Mouse (Mus musculus): Measurements from ENCODE around the gene Ebpl.
A peak's percentile ranks its signal among the peaks of the same experiment; 100 is the strongest.
"Not testable (repeated sequence)": the region's sequence is repeated elsewhere in the genome, so short reads cannot be mapped to it uniquely, and the experiment has no call there.

Ebpl gene

DNA sequence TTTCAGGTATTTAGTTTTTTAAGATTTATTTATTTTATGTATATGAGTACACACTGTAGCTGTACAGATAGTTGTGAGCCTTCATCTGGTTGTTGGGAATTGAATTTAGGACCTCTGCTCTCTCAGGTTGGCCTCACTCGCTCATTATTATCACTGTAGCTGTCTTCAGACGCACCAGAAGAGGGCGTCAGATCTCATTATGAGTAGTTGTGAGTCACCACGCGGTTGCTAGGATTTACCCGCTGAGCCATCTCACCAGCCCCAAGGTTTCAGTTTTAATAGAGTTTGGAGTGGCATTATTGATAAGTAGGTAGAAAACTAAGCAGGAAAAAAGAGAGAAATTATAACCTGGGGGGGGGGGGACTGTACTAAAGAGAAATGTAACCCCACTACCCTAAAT, 33.2 kb downstream of the Ebpl start:
- DNase-seq = not testable (repeated sequence)

DNA sequence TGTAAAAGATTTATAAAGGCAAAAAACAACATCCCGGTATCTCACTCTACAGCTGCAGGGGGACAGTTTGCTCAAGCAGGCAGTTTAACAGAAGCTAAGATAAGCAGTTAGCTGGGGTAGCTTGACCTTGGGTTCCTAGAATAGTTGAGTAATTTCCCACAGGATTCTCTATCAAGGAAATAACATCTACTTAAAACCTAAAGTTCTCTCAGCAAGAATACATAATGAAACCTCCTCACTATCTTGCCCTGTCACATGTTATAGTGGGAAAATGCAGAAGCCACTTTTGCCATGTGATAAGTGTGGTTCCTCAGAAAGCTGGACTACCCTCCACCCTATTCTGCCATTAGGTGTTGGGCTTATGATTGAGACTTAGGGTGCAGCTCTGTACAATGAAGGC, 37.5 kb downstream of the Ebpl start:
- DNase-seq = no peak

DNA sequence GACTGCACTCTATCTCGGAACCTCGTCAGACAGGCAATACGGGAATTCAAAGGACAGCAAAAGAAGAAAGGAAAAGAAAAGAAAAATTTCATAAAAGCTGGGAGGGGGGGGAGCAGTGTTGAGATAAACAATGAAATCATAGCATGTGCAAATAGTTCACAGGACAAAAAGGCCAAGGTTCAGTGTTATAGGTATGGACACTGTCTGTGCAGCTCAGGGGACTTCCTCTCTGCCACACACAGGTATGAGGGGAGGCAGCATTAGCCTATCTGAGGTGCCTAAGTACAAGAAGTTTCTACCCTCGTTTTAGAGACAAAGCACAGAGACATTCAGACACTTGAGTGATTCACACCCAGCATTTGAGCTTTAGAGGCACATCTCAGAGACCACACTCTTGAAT, 39.0 kb downstream of the Ebpl start:
- DNase-seq = no peak

DNA sequence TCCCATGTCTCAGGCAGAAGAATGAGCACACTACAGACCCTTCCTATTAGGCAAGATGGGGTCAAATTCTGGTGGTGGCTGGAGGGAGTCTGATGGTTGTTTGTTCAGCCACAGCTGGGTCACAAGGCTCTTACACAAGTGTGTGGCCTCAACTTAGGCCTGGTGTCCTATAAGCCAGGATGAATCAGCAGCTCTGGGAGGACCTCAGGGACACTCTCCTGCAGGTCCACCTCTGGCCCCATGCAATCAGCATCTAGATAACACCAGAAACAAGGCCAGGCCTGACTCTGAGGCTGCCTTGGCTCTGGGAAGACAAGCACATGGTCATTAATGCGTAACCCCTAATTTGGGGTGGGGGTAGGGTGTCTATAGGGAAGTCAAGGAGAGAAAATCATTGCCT, 39.5 kb downstream of the Ebpl start:
- no peak for DNase-seq

DNA sequence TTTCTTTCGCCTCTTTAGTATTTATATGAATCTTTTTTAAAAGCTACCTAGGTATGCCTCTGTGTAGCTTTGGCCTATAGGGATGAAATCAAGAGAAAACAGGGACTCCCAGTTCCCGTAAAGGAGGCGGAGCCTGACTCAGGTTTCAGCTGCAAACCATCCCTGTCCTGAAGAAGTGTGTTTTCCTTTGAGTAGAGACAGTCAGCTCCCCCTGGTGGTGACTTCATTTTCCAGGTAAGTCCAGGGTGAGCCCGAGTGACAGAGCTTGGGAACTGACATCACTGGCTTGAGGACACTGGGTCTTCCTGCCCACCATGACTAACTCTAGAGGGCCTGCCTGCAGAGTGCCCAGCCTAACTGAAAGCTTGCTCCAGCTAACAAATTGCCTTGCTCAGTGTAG, 43.4 kb downstream of the Ebpl start:
- DNase-seq = peak; percentile 71

DNA sequence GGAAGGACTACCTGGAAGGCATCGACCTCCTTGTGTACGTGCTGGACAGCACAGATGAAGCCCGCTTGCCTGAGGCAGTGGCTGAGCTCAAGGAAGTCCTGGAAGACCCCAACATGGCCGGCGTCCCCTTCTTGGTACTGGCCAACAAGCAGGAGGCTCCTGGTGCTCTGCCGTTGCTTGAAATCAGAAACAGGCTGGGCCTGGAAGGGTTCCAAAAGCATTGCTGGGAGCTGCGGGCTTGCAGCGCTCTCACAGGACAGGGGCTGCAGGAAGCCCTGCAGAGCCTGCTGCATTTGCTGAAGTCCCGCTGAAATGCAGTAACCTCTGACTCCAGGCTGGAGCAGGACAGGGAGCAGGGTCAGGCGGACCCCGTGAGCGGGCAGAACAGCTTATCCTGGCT, 49.3 kb downstream of the Ebpl start:
- DNase-seq = no peak

DNA sequence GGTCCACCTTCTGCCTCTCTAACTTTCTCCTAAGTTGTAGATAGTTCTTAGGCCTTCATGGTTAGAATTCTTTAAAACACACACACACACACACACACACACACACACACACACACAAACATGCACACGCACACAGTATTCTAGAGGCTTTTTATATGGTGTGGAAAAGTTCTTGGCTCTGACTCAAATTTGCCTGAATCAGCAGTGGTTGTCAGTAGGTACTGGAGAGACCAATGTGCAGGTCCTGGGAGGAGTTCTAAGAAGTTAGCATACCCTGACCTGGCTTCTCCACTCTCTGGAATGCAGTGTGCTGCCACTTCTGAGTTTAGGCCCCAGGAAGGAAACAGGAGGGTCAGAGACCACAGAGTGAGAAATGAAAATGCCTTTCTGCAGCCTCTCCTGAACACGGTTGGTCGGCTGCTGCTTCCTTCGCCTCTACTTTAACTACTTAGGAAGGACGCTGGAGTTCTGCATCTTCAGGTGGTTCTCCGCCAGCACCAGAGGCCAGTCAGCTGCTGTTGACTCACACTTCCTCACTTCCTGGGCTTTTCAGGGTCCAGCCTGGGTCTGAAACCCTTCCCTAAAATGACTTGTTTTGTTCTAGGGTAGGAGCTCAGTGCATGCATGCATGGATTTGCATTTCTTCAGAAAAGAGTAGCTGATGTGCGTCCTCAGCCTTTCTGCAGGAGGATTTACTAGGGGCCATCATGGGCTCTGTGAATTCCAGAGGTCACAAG, 50.0 kb downstream of the Ebpl start:
- no peak for DNase-seq

DNA sequence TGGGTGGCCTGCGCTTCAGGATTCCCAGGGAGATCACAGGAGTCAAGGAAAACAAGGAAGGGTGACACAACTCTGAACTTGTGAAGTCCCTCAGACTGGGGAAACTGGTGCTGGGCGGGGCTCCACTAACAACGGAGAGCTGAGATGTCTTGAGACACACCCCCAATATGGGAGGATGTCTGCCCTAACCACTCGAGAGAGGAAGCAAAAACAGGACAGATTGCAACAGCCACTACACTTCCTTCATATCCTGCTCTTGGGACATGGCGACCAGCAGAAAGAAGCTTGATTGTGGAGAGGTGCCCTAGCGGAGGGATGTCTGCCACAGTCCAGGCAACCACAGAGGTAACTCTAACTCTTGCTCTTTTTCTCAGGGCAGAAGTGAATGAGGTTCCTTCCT, 50.6 kb downstream of the Ebpl start, which contains the start of gene Arl11:
Gene Arl11, plus strand, starts transcription at position 161 of the 400 bp plus-strand sequence.
- no peak for DNase-seq

DNA sequence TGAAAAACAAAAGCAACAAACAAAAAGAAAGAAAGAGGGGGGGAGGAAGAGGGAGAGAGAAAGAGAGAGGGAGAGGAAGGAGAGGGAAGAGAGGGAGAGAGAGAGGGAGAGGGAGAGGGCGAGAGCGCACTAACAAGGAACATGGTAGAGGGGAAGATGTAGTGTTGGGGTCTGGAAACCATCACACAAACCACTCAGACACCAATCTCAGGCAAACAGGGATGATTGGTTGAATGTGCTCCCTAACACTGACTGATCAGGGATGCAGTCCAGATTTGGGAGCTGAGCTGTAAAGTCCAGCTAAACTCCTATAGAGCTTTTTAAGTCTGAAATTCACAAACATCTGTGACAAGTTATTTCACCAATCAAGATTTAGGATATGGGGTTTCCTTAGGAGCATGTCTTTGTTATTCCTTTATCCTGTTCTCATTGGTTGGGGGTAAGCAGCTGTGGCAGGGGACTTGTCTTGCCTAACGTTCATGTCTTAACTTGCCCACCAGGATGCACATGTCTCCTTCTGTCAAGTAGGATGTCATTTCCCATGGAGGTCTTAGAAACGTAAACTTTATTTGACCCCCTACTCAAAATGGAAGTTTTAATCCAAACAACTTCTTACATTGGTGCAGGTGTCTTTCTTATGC, 56.1 kb downstream of the Ebpl start:
- DNase-seq = no peak

DNA sequence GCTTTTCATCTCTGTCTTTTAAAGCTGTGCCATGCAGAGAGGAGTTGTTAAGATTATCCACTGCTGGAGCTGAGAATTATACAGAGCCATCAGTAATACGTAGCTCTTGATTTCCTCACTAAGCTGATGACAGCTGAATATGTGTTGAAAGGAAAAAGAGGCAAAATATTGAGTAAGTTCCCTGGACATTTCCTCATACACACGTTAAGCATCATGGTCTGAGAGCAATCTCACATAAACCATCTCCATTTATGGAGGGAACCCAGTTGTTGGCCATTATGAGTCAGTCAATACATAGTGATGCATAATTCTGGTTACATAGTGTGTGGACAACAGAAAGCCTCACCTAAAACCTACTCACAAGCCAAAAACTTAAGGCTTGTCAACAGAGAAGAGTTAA, 57.8 kb downstream of the Ebpl start:
- no peak for DNase-seq

DNA sequence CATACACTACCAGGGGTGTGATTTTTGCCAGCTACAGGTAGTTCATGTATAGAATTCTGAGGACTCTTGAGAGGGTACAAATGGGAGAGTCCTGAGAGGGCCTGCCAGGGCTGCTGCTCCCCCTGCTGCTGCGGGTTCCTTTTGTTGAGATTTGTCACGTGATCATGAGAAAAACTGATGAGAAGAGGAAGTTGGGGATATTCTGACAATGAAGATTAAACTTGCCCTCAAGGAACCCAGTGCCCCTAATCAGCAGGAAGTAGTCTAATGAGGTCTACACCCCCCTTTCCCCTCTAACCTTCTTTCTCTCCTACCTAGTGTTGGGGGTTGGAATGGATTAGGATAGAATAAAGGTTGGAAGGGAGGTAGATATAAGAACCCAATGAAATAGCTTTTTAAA, 58.9 kb downstream of the Ebpl start:
- no peak for DNase-seq

DNA sequence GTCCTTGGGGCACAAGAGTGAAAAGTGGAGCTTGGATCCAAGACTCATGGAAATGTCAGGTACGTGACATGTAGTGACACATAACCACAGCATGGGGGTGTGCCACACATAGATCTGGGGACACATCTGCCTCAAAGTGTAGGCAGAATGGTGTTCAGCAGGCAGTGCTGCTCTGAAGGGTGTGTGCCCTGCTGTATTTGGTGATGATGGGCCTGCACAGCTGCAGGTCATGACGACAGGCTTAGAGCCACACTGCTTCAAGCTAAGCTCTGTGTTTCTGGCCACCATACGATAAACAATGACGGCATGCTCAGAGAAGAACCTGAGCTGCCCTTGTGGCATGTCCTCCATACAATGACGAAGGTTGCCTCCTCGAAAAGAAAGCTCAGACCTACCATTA, 60.4 kb downstream of the Ebpl start:
- no peak for DNase-seq

DNA sequence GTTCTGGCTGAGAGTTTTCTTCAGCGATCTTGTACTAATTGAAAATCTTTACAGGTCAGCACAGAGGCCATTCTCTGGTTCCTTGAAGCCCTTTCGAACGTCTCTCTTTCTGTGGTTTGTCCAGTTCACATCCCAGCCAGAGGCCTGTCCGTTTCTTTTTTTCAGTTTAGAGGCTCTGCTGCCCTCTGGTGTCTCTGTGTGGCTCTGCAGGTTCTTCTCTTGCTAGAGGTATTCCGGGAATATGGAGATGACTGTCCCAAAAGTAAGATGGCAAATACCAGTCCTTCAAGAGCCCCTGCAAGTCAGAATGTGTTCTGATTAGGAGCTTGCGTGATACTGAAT, 65.5 kb downstream of the Ebpl start:
- peak; percentile 55 for DNase-seq

DNA sequence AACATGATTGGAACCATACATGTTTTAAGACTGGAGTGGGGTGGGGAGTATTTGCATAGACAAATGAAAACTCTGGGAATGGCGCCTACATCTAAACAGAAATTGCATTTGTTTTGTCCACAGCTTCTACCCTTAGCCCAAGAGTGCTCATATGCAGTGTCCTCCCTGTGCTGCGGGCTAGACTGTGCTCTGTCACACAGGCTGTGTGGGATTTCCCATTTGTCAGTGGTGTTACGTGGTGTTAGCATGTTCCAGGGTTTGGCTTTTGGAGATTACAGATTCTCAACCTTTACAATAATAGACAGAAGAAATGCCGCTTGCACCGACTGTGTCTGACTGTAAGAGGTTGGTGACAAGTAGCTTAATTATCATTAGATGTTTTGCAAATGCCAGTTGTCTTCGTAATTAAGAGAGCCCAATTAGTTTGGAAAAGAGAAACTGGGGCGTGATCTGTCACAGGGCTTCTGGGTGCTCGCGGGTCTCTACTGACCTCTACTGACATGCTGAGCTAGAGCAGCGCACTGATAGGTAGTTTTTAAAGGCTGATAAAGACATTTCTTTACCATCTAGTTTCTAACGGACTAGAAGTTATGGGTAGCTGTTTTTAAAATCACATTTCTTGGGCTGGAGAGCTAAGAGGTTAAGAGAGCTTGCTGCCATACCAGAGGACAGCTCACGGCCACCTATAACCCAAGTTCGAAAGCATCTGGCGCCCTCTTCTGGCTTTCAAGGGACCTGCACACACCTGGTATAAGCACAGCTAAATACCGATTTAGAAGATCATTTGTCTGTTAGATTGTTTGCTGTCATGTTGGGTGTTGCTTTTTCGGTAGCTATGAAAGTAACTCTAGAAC, 66.1 kb downstream of the Ebpl start:
- DNase-seq = peak; percentile 69

DNA sequence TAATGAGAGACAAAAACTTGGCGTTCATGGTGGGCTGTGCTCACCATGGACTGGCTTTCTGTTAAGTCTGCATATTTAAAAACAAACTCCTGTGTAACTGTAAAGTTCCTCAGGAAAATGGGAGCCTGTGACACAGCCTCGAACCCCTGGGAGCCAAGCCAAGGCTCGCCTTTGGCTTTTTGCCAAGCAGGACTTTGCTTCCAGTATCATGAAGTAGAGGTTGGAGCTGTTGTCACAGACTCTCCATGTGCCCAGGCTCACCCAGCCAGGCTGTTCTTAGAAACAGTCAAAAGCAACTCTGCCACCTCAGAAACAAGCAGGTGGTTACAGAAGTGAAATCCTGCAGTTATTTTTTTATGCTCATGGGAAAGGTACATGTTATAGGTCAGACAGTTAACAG, 69.6 kb downstream of the Ebpl start:
- DNase-seq = peak; percentile 20

DNA sequence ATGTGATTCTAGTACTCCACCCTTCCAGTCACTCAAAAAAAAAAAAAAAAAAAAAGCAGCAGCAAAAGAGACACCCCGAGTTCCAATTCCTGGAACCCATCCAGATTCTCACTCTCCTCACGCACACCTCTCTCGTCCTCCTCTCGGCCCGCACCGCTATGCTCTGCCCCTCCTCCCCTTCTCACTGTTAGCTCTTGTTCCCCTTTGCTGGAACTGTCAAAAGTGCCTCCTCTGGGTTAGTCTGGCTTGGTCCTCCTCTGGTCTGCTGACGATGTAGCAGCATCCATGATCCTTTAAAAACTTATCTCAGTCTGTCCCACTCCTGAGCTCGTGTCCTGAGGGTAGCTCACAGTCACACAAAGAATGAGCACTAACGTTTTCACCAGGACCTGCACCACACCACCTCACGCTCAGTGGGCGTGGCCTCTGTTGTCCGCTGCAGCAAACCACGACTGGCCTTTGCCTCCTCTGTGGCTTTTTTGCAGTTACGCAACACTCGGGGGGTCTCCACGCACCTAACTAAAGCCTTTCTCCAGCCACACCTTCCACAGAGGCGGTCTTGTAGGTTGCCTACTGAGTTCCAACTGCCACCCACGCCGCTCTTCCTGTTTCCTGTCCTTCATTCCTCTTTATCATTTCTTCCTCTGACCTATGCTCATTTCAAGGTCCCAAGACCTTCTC, 71.5 kb downstream of the Ebpl start:
- DNase-seq = no peak
